Mouse (Mus musculus) brain, embryonic 14.5 days (tissue): ENCODE data around the gene 4930432M17Rik. TPM values are rescaled to one million over a fixed set of nuclear protein-coding genes. Genes with fewer than 3 reads are reported as not detected.

Source experiments
- DNase-seq: peaks from one replicate; pipeline ENCODE4 v3.0.0-alpha.2; 2011; ENCODE audit warnings: low read depth
- CTCF ChIP-seq: fragments of 200-500 bp; IDR thresholded peaks from 2 replicates; pipeline ENCODE4 v1.5.1; 2012; ENCODE audit warnings: inconsistent platforms, mild to moderate bottlenecking, moderate library complexity, borderline replicate concordance; ENCODE audit not compliant: insufficient read depth, insufficient read length; ENCODE audit errors: extremely low read depth
- POLR2A ChIP-seq: fragments of 200-500 bp; IDR thresholded peaks from 2 replicates; pipeline ENCODE4 v1.6.1; 2012; ENCODE audit warnings: mild to moderate bottlenecking, inconsistent platforms, borderline replicate concordance; ENCODE audit not compliant: poor library complexity, insufficient read depth, insufficient read length, severe bottlenecking; ENCODE audit errors: extremely low read depth
- polyA plus RNA-seq: library from polyadenylated mRNA; depleted of rRNA; stranded (reverse); fragments of >200 nt; gene quantifications from 2 replicates; pipeline ENCODE4 v1.2.3, GENCODE M21; 2012

Gene 4930432M17Rik
- polyA plus RNA-seq, 1 experiment: not detected

DNA sequence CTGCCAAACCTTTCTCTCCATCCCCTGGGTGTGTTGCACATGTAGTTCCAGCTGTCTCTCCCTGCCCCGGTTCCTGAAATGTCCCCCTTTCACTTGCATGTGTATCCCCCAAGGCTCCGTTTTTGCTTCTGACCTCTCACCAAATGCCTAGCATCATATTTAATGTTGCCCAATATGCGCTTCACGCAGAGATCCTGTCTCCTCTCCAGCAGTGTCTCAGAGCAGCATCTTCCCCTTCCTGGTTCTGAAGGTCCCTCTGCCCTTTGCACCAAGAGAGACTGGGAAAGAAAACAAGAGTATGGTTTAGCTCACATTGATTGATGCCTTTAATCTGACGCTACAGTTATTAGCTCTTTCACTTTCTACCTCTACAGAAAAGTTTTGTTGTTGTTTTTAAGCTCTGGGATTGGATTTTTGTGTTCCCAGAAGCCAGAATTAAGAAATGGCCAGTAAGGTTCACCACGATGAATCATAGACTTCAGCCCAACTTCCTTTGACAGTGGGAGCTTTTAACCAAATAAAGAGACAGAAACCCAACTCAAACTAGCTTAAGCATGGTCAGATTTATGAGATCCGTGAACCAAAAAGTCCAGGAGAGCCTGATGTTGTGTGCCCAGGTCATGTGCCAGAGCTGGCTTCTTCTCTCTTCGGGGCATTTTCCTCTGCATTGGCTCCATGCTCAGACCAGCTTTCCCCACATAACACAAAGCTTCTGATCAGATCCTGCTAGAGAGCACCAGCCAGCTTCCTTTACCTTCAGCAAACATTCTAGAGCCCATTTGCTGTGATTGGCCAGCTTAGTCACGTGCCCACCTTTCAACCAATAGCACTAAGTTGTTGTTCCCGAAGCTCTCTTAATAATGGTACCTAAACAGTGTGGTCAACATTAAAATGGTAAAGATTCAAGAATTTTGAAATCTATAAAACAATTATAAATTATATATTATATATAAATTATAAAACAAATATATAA is 12.2 kb downstream of the 4930432M17Rik start:
- TF ChIP-seq POLR2A: no peak
- TF ChIP-seq CTCF: no peak

DNA sequence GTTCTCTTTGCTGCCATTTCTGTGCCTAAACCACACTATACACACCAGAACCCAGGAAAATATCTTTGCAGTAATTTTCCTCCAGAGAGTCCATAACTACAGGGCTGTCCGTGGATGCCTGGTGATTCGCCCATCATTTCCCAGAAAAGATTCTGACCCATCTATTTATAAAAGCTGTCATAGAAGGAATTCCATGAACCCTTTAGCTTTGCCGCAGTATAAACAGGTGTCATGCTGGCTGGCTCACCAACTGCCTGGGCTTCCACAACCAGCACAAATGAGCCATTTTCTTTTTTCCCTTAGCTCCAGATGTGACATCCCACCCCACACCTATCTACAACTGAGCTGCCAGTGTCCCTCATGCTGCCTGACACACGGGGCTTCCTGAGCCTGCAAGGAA is 14.0 kb downstream of the 4930432M17Rik start:
- DNase-seq: no peak
- TF ChIP-seq POLR2A (no peak), CTCF (no peak)

More for the DNA sequence above, 12.2 kb downstream of the 4930432M17Rik start:
- DNase-seq: no peak

DNA sequence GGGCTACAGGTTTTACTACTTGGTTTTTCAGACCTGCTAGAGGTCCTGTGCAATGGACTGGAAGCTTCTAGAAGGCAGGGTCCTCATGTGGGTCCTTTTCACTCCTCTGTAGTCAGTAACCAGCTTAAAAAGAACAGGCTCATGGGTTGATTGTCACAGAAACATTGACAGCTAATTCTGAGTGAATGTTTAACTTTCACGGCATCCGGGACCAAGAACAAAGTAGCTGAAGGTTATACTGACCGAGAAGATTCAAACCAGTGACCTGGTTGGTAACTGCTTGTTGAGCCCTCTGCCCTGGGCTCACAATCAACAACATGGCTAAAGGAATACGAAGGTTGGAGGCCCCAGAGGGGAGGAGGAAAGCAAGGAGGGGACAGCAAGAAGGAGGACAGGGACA is 14.4 kb downstream of the 4930432M17Rik start:
- TF ChIP-seq POLR2A: no peak
- TF ChIP-seq CTCF: no peak
- DNase-seq: no peak

DNA sequence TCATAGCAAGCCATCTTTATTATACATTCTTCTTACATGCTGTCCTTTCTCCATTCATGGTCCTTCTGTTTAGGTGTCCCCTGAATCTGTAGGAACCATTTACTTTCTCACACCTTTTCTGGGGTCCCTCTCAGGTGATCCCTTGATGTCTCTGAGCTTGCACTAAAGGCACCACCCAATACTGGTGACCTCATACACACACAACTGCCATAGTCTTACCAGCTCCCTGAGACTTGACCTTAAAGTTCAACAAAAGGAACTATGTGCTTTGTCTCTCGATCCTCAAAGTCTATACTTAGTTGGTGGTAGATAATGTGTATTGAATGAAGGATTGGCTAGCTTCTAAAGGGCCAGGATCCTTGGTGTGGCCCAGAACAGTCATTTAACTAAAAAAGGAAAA is 15.4 kb downstream of the 4930432M17Rik start:
- no peak for TF ChIP-seq POLR2A
- no peak for TF ChIP-seq CTCF
- no peak for DNase-seq

DNA sequence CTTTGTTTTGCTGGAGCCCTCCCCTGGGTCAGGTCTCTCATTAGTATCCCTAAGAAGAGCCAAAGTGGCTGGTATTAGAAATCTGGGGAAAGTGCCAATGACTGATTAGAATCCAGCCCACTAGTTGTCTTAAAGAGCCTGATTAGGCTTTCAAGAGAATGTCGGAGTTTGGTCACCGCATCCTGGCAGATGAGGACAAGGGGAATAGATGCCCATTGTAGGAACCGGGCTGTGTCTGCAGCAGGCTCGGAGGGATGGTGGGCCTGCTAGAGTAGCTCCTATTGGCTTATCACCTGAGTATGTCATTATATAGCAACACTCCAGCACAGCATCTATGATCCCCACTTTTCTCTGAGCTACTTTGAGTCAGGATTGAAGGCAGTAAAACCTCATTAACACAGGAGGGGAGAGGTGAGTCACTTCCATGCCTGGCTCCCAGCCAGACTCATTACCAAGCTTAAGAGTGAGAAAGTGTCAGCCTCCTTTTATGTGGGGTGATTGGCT is 15.9 kb downstream of the 4930432M17Rik start:
- no peak for TF ChIP-seq CTCF
- TF ChIP-seq POLR2A: no peak
- DNase-seq: peak; percentile 93

DNA sequence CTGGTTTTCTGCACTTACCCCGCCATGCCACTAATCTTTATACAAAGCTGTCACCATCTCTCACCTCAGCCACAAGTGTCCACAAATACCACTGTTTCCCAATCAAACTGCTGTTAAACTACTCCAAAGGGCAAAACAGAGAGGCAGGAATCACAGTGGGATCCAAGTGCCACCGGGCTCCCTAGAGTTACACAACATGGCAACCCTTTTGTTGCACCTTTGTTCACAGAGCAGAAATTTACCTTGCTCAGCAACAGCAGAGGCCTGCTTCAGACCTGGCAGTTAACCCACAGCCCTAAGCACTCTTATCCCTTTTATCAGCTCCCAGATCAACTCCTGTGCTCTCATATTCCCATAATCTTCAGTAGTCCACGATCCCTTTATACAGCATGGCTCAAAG is 17.2 kb downstream of the 4930432M17Rik start:
- no peak for TF ChIP-seq CTCF
- TF ChIP-seq POLR2A: no peak
- DNase-seq: no peak

DNA sequence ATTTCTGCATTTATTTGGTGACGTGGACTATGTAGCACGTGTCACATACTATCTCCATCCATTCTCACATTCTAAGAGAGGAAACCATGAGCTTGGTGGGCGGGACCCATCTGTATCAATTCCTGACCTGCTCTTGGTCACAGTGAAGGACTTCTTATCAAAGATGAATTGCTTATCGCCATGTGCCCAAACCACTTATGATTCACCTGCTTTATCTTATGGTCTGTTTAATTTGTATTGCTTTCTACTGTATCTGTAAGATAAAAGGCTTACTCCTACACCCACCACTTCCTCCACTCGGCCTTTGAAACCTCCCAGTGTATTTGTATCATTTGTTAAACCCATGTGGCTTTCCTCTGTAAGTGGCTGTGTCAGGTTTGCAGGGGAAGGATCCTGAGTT is 18.5 kb downstream of the 4930432M17Rik start:
- no peak for DNase-seq
- TF ChIP-seq CTCF (no peak), POLR2A (no peak)

DNA sequence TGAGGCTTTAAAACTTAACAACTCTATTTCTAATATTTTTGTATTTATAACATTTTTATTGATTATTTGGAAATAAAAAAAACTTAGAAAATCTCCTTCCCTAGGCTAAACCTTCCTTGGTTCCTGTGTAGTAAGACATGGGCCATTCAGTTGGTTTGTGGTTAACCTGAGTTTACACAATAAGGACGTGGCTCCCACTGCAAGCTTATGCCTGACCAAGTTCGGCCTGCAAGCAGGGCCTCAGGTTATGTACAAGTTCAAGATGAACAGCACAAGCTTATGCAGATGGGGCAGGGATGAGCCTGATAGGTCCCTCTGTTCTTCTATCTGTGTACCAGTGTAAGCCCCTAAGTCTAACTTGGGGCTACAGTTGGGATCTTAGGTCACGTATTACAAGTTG is 19.1 kb downstream of the 4930432M17Rik start:
- DNase-seq: no peak
- no peak for TF ChIP-seq POLR2A
- no peak for TF ChIP-seq CTCF

DNA sequence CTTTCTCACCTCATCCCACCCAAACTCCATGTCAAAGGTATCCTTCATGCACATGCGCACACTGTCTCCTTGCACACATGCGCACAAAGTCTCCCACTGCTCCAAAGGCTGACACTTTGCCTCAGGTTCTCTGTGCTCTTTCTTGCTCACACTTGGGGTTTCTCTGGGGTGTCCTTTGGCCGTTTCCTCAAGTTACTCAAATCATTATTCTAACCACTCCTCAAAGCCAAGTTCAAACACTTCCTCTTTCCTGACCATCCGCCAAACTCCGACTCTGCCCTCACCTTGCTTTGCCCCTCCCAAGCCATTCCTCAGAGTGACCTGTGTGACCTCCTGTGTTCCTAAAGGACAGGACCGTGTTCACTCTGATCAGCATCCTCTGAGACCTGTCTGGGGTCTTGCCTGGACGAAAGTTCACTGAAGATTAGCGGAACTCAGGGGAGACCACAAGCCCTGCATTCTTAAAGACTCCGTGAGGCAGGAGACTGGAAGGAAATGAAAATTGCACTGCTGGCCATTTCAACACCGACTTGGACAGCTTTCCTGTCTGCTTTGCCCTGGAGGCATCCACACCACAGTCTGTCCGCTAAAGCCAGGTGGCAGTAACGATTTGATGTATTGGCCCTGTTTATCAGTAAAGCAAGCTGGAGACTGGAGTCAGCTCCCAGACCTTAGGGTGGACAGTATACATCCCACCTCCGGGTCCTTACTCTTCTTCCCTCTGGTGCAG is 22.6 kb downstream of the 4930432M17Rik start:
- DNase-seq: no peak
- TF ChIP-seq CTCF (no peak), POLR2A (no peak)

DNA sequence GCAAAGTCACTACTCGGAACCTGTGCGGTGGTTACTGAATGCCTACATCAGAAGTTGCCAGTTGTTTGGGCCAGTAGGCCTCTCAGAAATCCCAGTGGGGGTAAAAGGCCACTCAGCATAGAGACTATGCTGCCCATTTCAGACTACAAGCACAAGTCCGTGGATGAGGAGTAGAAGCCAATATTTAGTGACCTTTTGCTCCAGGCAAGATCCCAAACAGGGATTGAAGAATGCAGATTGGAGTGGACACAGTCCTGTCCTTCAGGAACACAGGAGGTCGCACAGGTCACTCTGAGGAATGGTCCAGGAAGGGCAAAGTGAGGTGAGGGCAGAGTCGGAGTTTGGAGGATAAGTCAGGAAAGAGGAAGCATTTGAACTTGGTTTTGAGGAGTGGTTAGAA is 23.2 kb downstream of the 4930432M17Rik start:
- no peak for TF ChIP-seq POLR2A
- TF ChIP-seq CTCF: no peak
- DNase-seq: no peak

DNA sequence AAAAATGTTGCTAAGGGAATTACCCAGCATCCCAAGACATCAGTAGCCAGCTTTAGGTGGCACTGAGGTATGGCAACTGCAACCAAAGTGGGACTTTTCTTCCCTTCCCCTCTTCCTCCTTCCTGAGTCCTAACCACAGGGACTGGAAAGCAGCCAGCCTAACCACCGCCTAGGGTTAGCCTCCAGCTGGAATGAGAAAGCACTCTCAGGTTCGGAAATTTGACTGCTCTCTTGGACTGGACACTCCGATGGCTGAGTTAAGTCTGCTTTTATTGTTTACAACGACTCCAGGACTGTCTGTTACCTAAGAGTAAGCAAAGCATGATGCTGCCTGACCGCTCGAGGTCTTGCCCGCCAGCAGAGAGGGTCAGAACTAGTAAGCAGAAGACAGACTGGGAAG is 26.6 kb downstream of the 4930432M17Rik start:
- DNase-seq: no peak

More for the DNA sequence above, 26.6 kb downstream of the 4930432M17Rik start:
- TF ChIP-seq POLR2A (no peak), CTCF (no peak)
